9 mouse cellular contexts compared by ENCODE assay signal in the genomic region with DNA sequence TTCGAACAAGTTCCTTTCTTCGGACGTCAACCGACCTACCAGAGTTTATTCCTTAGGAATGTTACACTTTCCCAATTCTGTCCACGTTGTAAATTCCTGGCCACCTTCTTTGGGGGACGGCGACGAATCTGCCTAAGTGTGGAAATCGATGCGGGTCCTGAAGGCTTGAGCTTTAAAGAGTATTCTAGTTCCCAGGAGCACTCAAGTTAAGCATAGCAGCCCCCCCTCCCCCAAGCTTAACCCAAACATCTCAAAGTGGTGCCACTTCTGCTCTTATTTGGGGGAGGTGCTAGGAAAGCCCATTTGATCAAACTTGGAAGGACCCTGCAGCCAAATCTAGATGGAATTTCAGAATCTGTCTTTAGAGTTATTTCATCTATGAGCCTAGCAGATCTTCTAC. TPM values are rescaled to one million over a fixed set of nuclear protein-coding genes. Genes with fewer than 3 reads are reported as not detected.
DNase-seq lines count a peak whose midpoint lies in the region; ATAC-seq and TF ChIP-seq lines count a peak whose summit lies in the region.
"Had no signal": no experiment of that assay in that cellular context is flagged by ENCODE, and none has a peak within 500 bp of the region (broad histone marks: within the 10 kb centered on the region; RNA-seq: fewer than 3 reads in every experiment).

No protein-coding gene starts in this region.

- H3K9me3 ChIP-seq in kidney, embryonic 16.5 days (ENCODE audit: low read length), result no peaks in the 10 kb centered on the region
- no peaks in the 10 kb centered on the region for H3K9me3 ChIP-seq in embryonic facial prominence, embryonic 15.5 days (replicated peaks)
- no peaks in the 10 kb centered on the region for H3K9me3 ChIP-seq in hindbrain, postnatal 0 days (ENCODE audit: low read length)
- no peaks in the 10 kb centered on the region for H3K9me3 ChIP-seq in midbrain, embryonic 16.5 days (replicated peaks; ENCODE audit: control insufficient read depth, low read length, poor library complexity, severe bottlenecking)

- TF ChIP-seq CTCF in hindbrain, postnatal 0 days (IDR thresholded peaks at IDR 0.05; ENCODE audit: low read depth), result no peak
- TF ChIP-seq CTCF in layer of hippocampus, adult 2 months (conservative IDR thresholded peaks at IDR 0.05), result no peak

- WGBS in kidney, embryonic 16.5 days, result under 1% methylated on average over 10 of the region's 10 CpGs
- 2% methylated on average over 10 of the region's 10 CpGs for WGBS in embryonic facial prominence, embryonic 15.5 days
- 2% methylated on average over 10 of the region's 10 CpGs for WGBS in hindbrain, postnatal 0 days
- 0% methylated on average over 10 of the region's 10 CpGs for WGBS in midbrain, embryonic 16.5 days

- no peak for ATAC-seq in kidney, embryonic 16.5 days (ENCODE audit: low FRiP score, low TSS enrichment)
- no peak for ATAC-seq in embryonic facial prominence, embryonic 15.5 days (ENCODE audit: insufficient number of reproducible peaks, low FRiP score, low TSS enrichment, low read depth)
- no peak for ATAC-seq in hindbrain, postnatal 0 days
- no peak for ATAC-seq in midbrain, embryonic 16.5 days

- H3K9ac ChIP-seq in kidney, embryonic 16.5 days (replicated peaks; ENCODE audit: low read length), result peak overlapping the region; percentile 65
- no peak overlapping the region for H3K9ac ChIP-seq in embryonic facial prominence, embryonic 15.5 days
- H3K9ac ChIP-seq in hindbrain, postnatal 0 days (replicated peaks; ENCODE audit: low read length), result peak overlapping the region; percentile 69
- H3K9ac ChIP-seq in midbrain, embryonic 16.5 days (ENCODE audit: low read depth, low read length), result peak overlapping the region; percentile 58

- peak overlapping the region; percentile 53 for H3K4me2 ChIP-seq in kidney, embryonic 16.5 days (replicated peaks; ENCODE audit: low read depth, low read length)
- H3K4me2 ChIP-seq in embryonic facial prominence, embryonic 15.5 days (replicated peaks), result no peak overlapping the region
- peak overlapping the region; percentile 68 for H3K4me2 ChIP-seq in hindbrain, postnatal 0 days (ENCODE audit: low read depth, low read length)
- peak overlapping the region; percentile 58 for H3K4me2 ChIP-seq in midbrain, embryonic 16.5 days (ENCODE audit: low read length)

- no peaks in the 10 kb centered on the region for H3K36me3 ChIP-seq in kidney, embryonic 16.5 days (ENCODE audit: insufficient read depth, low read length)
- H3K36me3 ChIP-seq in embryonic facial prominence, embryonic 15.5 days, result no peaks in the 10 kb centered on the region
- H3K36me3 ChIP-seq in hindbrain, postnatal 0 days (ENCODE audit: insufficient read depth, low read length), result no peaks in the 10 kb centered on the region
- no peaks in the 10 kb centered on the region for H3K36me3 ChIP-seq in midbrain, embryonic 16.5 days (ENCODE audit: control insufficient read depth, insufficient read depth, low read length)

- peak overlapping the region; percentile 76 for H3K27ac ChIP-seq in kidney, embryonic 16.5 days (ENCODE audit: low read length)
- H3K27ac ChIP-seq in embryonic facial prominence, embryonic 15.5 days (replicated peaks), result no peak overlapping the region
- H3K27ac ChIP-seq in hindbrain, postnatal 0 days, result peak overlapping the region; percentile 77; the same call in 1 of the 2 replicates
- peak overlapping the region; percentile 85 for H3K27ac ChIP-seq in midbrain, embryonic 16.5 days (ENCODE audit: low read length)
- no peak overlapping the region for H3K27ac ChIP-seq in layer of hippocampus, adult 2 months
- H3K27ac ChIP-seq: gastrocnemius, adult 2 months had no signal

- peak overlapping the region; percentile 51 for H3K4me3 ChIP-seq in kidney, embryonic 16.5 days (ENCODE audit: low read length)
- H3K4me3 ChIP-seq in embryonic facial prominence, embryonic 15.5 days (replicated peaks), result 0 out of 2 replicates have a peak overlapping the region, but pooled peaks have one; percentile 43
- H3K4me3 ChIP-seq in hindbrain, postnatal 0 days (ENCODE audit: low read length), result peak overlapping the region; percentile 56
- peak overlapping the region; percentile 55 for H3K4me3 ChIP-seq in midbrain, embryonic 16.5 days (ENCODE audit: low read depth, low read length)
- H3K4me3 ChIP-seq in layer of hippocampus, adult 2 months, result no peak overlapping the region

- DNase-seq in kidney, adult 11 months, result no peak
- no peak for DNase-seq in hindbrain, postnatal 0 days (ENCODE audit: low spot score)
- DNase-seq in layer of hippocampus, adult 2 months (ENCODE audit: low spot score in 2 of 2), result no peak
- no peak for DNase-seq in cerebellum, postnatal 4 days (ENCODE audit: low spot score in 2 of 2)
- no peak for DNase-seq in adrenal gland, postnatal 10 days
- DNase-seq: gastrocnemius, adult 2 months had no signal

- peaks cover 93% of the 10 kb centered on the region for H3K27me3 ChIP-seq in kidney, embryonic 16.5 days (ENCODE audit: insufficient read depth, low read length)
- peaks cover 98% of the 10 kb centered on the region for H3K27me3 ChIP-seq in embryonic facial prominence, embryonic 15.5 days
- peaks cover 24% of the 10 kb centered on the region; the same call in 1 of the 2 replicates for H3K27me3 ChIP-seq in hindbrain, postnatal 0 days (ENCODE audit: insufficient read depth, low read length)
- H3K27me3 ChIP-seq in midbrain, embryonic 16.5 days (ENCODE audit: control insufficient read depth, insufficient read depth, low read depth, low read length), result peaks cover 29% of the 10 kb centered on the region

- H3K4me1 ChIP-seq in kidney, embryonic 16.5 days (ENCODE audit: insufficient read depth, low read length), result peaks cover 36% of the 10 kb centered on the region
- H3K4me1 ChIP-seq in embryonic facial prominence, embryonic 15.5 days, result peaks cover 50% of the 10 kb centered on the region
- peaks cover 11% of the 10 kb centered on the region; the same call in 1 of the 2 replicates for H3K4me1 ChIP-seq in hindbrain, postnatal 0 days (ENCODE audit: insufficient read depth, low read length)
- H3K4me1 ChIP-seq in midbrain, embryonic 16.5 days (ENCODE audit: control insufficient read depth, insufficient read depth, low read length), result peaks cover 19% of the 10 kb centered on the region

RNA-seq across cellular contexts. Expression of a gene that starts 1.1 kb away (rescaled TPM):
- polyA plus RNA-seq in kidney, embryonic 16.5 days (2015; fragmentation: Nextera tagmentation; extraction: Ambion mirVana), result 31.2 and 35.0 TPM in 2 replicates
- 0.13 and 0.15 TPM in 2 replicates for polyA plus RNA-seq in embryonic facial prominence, embryonic 15.5 days (2015; fragmentation: Nextera tagmentation; extraction: Ambion mirVana)
- 49.7 and 52.0 TPM in 2 replicates for total RNA-seq in hindbrain, postnatal 0 days (2014; rRNA removed)
- 28.9 and 32.0 TPM in 2 replicates for polyA plus RNA-seq in hindbrain, postnatal 0 days (2015; fragmentation: Nextera tagmentation; extraction: Ambion mirVana)
- polyA plus RNA-seq in midbrain, embryonic 16.5 days (2015; fragmentation: Nextera tagmentation; extraction: Ambion mirVana), result 25.3 and 30.0 TPM in 2 replicates
- under 1 TPM; 0.20 to 0.33 TPM for total RNA-seq in layer of hippocampus, adult 2 months (2021)
- under 1 TPM in 1 of 2 experiments, not detected in 1; 0.15 TPM for total RNA-seq in adrenal gland, postnatal 10 days (2021)
- total RNA-seq: gastrocnemius, adult 2 months had no signal

RNA-seq across cellular contexts. Expression of a gene that starts 13.1 kb away (rescaled TPM):
- 60.0 and 62.3 TPM in 2 replicates for polyA plus RNA-seq in kidney, embryonic 16.5 days (2015; fragmentation: Nextera tagmentation; extraction: Ambion mirVana)
- polyA plus RNA-seq in embryonic facial prominence, embryonic 15.5 days (2015; fragmentation: Nextera tagmentation; extraction: Ambion mirVana), result 43.3 and 49.4 TPM in 2 replicates
- 17.2 and 36.0 TPM in 2 replicates for total RNA-seq in hindbrain, postnatal 0 days (2014; rRNA removed)
- 42.7 and 44.4 TPM in 2 replicates for polyA plus RNA-seq in hindbrain, postnatal 0 days (2015; fragmentation: Nextera tagmentation; extraction: Ambion mirVana)
- polyA plus RNA-seq in midbrain, embryonic 16.5 days (2015; fragmentation: Nextera tagmentation; extraction: Ambion mirVana), result 49.8 and 53.8 TPM in 2 replicates
- 10 to 100 TPM; 20.8 to 21.3 TPM for total RNA-seq in layer of hippocampus, adult 2 months (2021)
- total RNA-seq in adrenal gland, postnatal 10 days (2021), result 10 to 100 TPM; 18.1 to 22.5 TPM

Comparison
In these comparisons a context has a peak if more than half of its experiments do, and no peak if none do; other contexts are left out.
1. H3K27ac ChIP-seq: peak in kidney, embryonic 16.5 days (single experiment), hindbrain, postnatal 0 days (single experiment) and midbrain, embryonic 16.5 days (single experiment); none in embryonic facial prominence, embryonic 15.5 days (single experiment) and layer of hippocampus, adult 2 months (single experiment).
2. RNA of a gene that starts 1.1 kb away (polyA plus RNA-seq): 31.2 to 35.0 TPM in kidney, embryonic 16.5 days, 28.9 to 32.0 TPM in hindbrain, postnatal 0 days and 25.3 to 30.0 TPM in midbrain, embryonic 16.5 days; 0.13 to 0.15 TPM in embryonic facial prominence, embryonic 15.5 days; every median in the first group is over 10 times any median in the second.